Mouse (Mus musculus): ENCODE data around the gene Taf15.

Gene Taf15

GRCm38 (mm10) chr11:83457257-83457656 is 15.6 kb upstream of the Taf15 start:
- no peak for DNase-seq (ENCODE audit: low read depth, low spot score)

GRCm38 (mm10) chr11:83457912-83458601 is 14.8 kb upstream of the Taf15 start:
- peak; percentile 43 for DNase-seq (ENCODE audit: low read depth, low spot score)

GRCm38 (mm10) chr11:83461462-83462027 is 11.3 kb upstream of the Taf15 start:
- DNase-seq (ENCODE audit: low read depth, low spot score), result no peak

GRCm38 (mm10) chr11:83462711-83463244 is 10.1 kb upstream of the Taf15 start, which contains the start of gene Mmp28:
TSS of gene Mmp28 (minus strand) at chr11:83463071.
- DNase-seq (ENCODE audit: low read depth, low spot score), result no peak

GRCm38 (mm10) chr11:83465976-83466375 is 6.9 kb upstream of the Taf15 start:
- no peak for DNase-seq (ENCODE audit: low read depth, low spot score)

GRCm38 (mm10) chr11:83467120-83467652 is 5.7 kb upstream of the Taf15 start:
- DNase-seq (ENCODE audit: low read depth, low spot score), result no peak

DNA sequence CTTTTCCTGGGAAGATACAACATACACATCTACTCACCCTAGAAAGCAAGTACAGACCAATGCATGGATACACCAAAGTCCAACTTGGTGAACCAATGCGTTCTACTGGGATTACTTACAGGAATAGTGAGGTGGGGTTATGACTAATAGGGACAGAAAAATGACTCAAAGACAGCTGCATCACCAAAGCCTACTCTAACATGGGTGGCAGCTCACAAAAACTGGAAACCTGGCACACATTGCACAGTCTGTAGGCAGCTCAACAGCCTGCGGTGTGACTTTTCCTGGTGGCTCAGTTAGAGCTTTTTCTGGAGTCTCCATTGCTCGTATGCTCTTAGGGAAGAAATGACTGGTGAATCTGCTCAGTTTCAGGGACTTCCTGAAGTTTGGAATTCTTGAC is 4.1 kb upstream of the Taf15 start:
- DNase-seq (ENCODE audit: low read depth, low spot score), result no peak

- DNase-seq (ENCODE audit: low read depth, low spot score), result no peak
Measured at GRCm38 (mm10) chr11:83471766-83472165, 1.1 kb upstream of the Taf15 start.

- DNase-seq (ENCODE audit: low read depth, low spot score), result no peak
Measured at GRCm38 (mm10) chr11:83473235-83474016, 540 bp downstream of the Taf15 start.

- DNase-seq (ENCODE audit: low read depth, low spot score), result no peak
Measured at GRCm38 (mm10) chr11:83491488-83491887, 18.6 kb downstream of the Taf15 start.

DNA sequence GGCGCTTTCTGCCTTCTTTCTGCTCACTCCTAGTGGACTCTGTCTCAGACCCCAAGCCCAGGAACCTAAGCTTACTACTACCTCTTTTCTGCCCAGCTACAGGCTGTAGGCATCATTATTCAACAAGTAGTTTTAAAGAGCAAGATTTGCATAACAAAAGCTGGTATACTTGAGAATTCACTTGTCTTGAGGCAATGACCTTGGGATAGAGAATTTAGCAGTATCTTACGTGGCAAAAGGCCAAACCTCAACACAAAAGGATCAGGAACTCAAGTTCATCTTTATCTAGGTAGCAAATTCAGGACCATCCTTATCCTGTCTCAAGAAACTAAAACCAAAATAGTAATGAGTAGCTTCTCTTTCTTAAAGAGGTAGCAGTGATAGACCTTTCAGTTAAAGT is 22.7 kb downstream of the Taf15 start:
- DNase-seq (ENCODE audit: low read depth, low spot score), result no peak

DNA sequence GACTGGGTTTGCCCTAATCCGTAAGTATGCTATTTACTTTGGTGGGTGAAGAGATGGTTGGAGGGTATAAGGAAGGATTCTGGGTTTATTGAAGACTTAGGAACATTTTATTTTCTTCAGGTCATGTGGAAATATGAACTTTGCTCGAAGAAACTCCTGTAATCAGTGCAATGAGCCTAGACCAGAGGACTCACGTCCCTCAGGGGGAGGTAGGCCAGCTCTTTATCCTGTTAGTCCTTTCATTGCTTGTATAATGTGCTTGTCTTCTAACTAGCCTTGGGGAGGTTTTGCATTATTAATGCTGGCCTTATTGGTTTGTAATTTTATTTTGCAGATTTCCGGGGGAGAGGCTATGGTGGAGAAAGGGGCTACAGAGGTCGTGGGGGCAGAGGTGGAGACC is 31.4 kb downstream of the Taf15 start:
- DNase-seq (ENCODE audit: low read depth, low spot score), result no peak

- no peak for DNase-seq (ENCODE audit: low read depth, low spot score)
Measured at GRCm38 (mm10) chr11:83509521-83509920, 36.6 kb downstream of the Taf15 start.

GRCm38 (mm10) chr11:83517153-83517552 is 44.3 kb downstream of the Taf15 start:
- no peak for DNase-seq (ENCODE audit: low read depth, low spot score)

DNA sequence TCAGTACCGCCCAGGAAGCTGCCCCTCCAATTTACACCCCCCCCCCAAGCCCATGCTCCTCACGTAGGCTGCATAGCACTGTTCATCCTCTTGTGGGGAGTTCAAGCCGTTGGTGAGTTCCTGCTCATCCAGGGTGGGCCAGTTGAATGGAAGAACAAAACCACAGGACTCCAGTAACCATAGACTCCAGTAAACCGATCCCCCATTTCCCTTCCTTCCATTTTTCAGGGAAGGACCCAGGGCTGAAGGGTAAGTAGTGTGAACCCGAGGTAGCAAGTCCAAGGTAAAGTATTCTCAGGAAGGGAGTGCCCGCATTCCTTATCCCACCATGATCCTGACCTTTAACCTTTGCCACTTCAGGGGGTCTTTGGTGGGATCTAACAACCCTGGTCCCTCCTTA is 45.5 kb downstream of the Taf15 start:
- DNase-seq (ENCODE audit: low read depth, low spot score), result no peak

GRCm38 (mm10) chr11:83522075-83522474 is 49.2 kb downstream of the Taf15 start, which contains the start of gene Heatr9:
TSS of gene Heatr9 (minus strand) at chr11:83522175.
- DNase-seq (ENCODE audit: low read depth, low spot score), result no peak

DNA sequence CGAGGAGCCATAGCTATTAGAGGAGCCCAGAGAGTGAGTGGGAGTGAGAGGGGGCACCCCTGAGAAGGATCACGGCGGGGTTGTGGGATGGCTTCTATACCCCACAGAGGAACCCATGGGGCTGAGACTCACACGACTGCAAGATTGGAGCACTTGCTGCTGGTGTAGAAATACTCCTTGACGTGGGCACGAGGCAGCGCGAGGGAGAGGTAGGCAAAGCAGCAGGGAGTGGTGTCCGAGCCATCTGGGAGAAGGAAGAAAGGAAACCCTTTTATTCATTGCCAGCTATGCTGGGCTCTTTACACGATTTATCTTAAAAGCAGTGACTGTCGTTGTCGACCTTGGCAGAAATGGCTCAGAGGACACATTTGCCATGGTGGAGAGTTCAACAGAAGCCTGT is 56.1 kb downstream of the Taf15 start:
- no peak for DNase-seq (ENCODE audit: low read depth, low spot score)

DNA sequence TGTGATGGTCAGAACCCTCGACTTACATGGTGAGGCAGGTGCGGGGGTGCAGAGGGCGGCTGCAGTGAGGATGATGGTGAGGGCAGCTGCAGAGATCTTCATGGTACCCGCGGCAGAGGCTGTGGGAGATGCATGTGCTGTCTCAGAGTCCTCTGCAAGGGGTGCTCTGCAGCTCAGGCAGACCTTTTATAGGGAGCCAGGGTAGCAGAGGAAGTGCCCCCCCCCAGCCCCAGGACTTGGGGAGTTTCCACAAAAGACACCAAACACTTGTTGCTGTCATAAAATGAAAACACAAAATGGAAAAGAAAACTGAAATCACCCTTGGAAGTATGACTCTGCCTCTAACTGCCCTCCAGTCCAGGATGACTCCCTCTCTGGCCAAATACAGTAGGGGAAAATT is 57.5 kb downstream of the Taf15 start, which contains the start of gene Ccl5:
Ccl5 (minus strand) TSS at position 159 of the 400 bp plus-strand sequence.
- DNase-seq (ENCODE audit: low read depth, low spot score), result no peak

DNA sequence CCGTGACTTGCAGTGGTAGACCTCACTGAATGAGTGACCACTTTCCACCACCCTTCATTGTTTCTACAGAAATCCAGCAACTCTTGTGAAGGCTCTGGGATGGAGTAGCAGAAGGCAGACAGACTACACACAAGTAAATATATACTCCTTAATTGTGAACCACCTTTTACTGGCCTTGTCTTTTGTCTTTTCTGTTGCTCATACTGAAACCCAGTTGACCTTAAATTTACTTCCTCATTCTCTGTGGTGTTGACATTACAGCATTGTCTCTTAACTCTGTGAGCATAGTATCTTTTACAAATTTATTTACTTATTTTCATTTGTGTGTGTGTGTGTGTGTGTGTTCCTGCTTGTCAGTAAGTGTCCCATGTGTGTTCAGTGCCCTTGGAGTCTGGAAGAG is 60.3 kb downstream of the Taf15 start:
- DNase-seq (ENCODE audit: low read depth, low spot score), result no peak

GRCm38 (mm10) chr11:83534143-83534542 is 61.3 kb downstream of the Taf15 start:
- DNase-seq (ENCODE audit: low read depth, low spot score), result no peak

DNA sequence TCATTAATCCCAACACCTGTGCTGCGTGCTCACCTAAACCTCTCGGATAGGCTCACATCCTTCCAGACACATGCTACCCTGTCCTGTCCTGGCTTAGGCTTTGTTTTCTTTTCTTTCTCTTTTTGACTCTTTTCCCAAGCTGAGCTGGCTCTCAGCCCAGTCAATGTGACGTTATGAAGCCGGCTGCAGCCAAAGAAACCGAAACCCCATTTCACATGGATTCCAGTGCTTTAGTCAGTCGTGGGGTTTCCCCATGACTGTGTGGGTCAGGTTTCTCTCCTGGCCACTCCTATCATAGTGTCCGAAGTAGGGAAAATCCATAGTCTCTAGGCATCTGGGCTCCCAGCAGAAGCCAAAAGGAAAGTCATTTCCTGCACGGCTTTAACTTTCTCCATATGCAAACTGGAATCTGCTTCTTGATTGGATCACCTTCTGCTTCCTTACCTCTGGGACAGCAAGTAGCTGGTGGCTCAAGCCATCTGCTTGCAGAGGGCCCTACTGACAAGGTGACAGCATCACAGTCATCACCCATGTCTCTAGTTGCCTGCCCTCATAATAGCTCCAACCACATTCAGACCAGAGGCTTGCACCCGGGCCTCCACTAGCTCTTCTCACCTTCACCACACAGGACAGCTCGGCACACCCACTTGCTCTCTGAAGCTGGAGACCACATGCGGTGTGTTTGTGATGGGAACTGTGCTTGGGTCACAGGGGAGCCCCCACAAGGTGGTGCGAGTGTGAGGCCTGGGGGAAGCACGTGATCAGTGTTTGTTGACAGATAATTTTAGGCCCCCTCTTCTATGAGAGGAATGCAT is 61.9 kb downstream of the Taf15 start:
- DNase-seq (ENCODE audit: low read depth, low spot score), result peak; percentile 39

Measured in forelimb bud, embryonic 11.5 days (tissue).